Mouse (Mus musculus): Measurements from ENCODE around the gene Car12.

GRCm38 (mm10) chr9:66705354-66705753 lies 8.1 kb upstream of the Car12 start:
- TF ChIP-seq POLR2A (IDR thresholded peaks at IDR 0.05; ENCODE audit: borderline replicate concordance, low read depth, low read length), result no peak
- no peak for TF ChIP-seq CTCF (IDR thresholded peaks at IDR 0.05; ENCODE audit: low read depth, low read length)

Measured in bone marrow macrophage, adult 2 months (primary cell).